Mouse (Mus musculus) heart, postnatal 10 days (tissue): ENCODE measurements at regions not wholly inside any gene's neighbourhood (a gene's known extent, or its start where the extent isn't known, plus 50 kb on each side); places are given as distances from the start of the nearest gene placed in this dataset.
"Not testable (repeated sequence)": the region's sequence is repeated elsewhere in the genome, so short reads cannot be mapped to it uniquely, and the experiment has no call there.

Source experiments
- DNase-seq, 2 experiments: peaks; one replicate each; pipeline ENCODE4 v3.0.0; 2021
- intact Hi-C: fragments of 180-260 bp; cut with DNase I; formaldehyde crosslinking; loops from one replicate; pipeline ENCODE4 v1.15.1; 2025

DNA sequence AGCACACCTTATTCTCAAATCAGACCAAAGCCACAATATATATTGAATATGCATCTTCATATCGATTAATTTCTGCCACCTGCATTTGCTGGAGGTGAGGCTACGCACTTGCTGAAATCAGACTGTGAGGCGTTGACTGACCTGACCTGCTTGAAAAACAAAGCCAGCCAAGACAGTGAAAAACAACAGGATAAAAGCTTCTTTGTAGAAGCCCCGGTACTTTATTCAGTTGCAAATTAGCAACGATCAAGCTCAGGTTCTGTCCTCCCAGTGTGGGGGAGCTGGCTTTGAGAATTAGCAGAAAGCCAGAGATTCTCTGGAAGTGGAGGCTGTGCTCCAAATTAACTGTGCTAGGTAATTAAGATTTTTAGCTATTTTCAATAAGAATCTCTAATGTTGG lies 100.6 kb downstream of the Vmn2r79 start:
- intact Hi-C loops, result no loop called here
- no peak for DNase-seq

DNA sequence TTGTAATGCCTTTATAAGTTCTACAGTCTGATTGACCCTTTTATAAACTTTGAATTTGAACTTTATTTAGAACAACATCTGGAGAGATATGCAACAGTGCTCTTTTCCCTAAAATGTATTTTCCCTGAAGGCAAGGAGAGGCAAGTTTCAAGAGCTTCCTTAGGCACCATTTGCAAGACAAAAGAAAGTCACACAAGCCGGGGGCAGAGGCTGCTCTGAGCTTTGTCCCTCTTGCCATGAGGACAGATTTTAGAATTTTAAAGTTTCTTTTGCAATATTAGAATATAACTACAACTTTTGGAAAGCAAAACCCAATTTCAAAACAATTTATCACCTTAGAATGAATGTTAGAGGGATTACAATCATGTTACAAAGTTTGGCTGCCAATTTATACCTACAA lies 103.7 kb downstream of the Vmn2r79 start:
- DNase-seq, intact Hi-C loops: not testable (repeated sequence)

DNA sequence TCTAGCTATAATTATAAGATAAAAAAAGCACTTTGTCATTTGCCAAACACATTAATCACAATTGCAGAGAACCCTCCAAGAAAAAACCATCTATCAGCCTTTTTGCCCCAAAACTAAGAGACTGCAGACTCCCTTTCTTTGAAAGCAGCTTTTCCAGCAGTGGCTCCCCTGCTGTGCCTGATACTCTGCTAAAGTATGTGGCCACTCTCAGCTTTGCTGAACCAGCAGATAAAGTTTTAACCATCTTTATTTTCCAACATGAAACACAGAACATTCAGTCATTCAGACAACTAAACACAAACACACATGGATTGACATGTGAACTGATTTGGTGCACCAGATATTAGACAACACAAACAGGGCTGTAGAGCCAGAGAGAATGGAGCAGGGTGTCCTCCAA lies 104.5 kb downstream of the Vmn2r79 start:
- intact Hi-C loops, DNase-seq: not testable (repeated sequence)

DNA sequence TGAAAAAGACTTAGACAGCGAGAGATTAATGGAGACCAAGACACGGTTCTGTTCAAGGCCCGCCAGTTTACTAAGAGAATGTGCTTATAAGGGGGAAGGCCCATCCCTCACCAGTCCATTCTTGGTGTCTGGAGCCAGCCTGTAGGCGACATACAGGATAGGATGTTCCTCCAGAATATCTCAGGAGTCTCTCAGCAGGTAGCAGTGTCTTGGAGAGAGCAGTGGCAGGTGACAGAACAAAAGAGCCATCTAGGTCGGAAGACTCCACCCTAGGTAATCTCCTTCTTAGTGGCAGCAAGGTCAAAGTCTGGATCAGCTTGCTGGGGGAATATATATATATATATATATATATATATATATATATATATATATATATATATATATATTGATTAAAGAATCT lies 105.4 kb downstream of the Vmn2r79 start:
- DNase-seq, intact Hi-C loops: not testable (repeated sequence)

DNA sequence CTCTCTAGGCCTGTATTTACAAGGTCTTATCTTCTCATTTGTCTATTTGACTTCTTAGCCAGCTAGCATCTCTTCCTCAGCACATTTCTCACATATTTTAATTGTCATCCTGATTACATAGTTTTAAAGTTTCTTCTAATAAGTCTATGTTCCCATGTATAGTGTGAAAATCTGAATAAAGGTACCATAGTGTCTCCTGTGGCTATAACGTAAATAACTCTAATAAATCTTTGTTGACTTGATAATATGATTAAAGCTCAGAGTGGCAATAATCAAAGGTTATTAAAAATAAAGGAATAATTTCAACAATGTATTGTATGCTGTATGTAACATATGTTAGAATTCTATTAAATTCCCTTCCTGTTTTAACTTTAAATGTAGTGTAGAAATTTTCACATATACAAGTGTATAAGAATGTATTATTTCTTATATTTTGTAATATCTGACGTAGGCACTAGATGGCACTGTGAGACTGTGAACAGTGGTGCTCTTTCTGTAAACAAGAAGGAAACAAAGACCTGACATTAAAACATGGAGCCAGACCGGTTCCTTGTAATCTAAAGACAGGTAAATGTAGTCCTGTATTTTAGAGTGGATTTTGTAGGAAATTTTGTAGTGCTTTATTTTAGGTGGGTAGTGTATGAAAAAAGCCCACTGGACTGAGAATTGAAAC lies 114.5 kb downstream of the Vmn2r79 start:
- peak; percentile 5 to 25 for DNase-seq
- intact Hi-C loops, result loop anchor here (1.0 to 5.0 kb wide), 3 partner anchors 300 to 1432 kb away; no protein-coding TSS in a partner anchor

DNA sequence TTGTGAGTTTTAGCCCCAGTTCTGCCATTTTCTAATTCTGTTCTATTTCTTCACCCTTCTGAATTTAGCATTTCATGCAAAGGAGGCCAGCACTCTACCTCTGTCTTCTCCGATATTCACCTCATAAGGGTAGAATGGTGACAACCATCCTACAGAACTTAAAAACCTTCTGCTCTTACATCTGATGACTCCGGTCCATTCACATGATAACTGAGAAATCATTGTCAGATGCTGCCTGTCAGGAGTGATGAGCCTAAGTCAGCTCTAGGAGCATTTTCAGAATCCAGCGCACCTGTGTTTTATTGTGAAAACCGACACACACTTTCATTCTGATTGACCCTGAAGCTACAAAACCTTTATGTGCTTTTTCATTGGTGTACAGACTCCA lies 115.1 kb downstream of the Vmn2r79 start:
- intact Hi-C loops, result loop anchor here (1.0 to 5.0 kb wide), 3 partner anchors 300 to 1431 kb away; no protein-coding TSS in a partner anchor
- DNase-seq, result no peak

DNA sequence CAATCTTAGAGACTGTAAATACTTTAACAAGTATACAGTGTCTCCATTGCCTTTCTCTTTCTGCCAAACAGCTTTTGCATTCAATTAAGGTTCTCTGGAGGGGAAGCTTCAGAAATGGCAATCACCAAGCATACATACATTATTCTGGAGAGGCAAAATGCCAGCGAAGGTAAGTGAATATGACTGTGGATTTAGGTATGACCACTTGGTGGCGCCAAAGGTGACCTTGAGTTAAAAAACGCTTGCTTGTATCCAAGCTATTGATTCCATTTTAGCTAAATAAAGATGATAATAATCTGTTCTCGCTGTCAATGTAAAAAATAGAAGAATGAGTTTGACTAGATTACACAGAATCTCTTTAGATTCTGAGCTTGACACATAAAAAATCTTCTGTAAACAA lies 117.7 kb downstream of the Vmn2r79 start:
- intact Hi-C loops, result loop anchor here (1.0 to 5.0 kb wide), 2 partner anchors 164 to 1429 kb away; no protein-coding TSS in a partner anchor
- peak; percentile 11 to 21 for DNase-seq

DNA sequence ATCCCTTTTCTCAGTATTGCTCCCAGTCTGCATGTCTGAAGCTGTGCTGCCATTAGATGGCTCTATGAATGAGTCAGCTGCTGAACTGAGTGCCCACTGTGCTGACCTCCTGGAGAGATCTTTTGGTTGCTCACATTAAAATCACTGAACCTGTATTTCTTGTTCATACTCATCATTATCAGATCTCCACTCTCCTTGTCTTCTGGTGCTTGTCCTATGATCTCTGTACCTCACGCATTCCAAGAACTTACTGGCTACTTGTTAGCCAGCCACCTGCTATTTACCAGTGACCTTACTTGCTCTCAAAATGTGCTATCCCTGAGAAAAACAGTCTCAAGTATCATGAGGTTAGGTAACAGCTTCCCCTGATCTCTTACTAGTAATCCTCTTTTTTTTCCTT lies 123.4 kb upstream of the Nox4 start:
- intact Hi-C loops, result no loop called here
- DNase-seq, result no peak

DNA sequence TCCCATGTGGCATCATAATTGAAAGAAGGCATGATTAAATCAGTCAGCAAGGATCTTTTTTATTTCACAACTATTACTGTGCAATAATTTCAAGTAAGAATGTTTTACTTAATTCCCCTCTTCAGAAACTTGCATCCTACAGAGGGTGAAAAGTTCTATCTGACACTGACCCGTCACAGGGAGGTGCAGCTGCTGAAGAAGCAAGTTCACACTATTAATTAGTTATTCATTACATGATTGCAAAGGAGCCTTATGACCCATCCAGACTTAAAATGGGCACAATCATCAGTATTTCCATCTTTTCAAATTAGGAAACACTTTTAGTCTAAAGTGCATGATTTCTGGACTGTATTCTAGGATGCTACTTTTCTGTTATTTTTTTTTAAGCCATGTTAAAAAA lies 100.0 kb upstream of the Nox4 start:
- intact Hi-C loops, result no loop called here
- DNase-seq, result no peak

DNA sequence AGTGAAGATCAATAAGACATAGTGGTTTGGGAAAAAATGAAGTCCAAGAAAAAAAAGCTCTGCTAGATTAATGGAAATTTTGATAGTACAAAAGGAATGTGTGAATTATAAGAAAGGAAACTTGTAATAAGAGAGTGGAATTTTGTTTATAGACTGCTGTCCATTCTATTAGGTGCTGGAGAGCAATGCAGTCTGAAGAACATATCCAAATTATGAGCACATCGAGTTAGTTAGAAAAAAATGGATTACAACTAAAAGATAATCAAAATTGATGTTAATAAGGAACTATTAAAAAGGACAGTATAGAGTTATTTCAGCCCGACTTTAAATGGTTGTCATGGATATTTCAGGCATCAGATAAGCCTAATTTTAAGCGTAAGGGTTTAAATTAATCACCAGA lies 98.2 kb upstream of the Nox4 start:
- intact Hi-C loops, result no loop called here
- DNase-seq, result no peak

DNA sequence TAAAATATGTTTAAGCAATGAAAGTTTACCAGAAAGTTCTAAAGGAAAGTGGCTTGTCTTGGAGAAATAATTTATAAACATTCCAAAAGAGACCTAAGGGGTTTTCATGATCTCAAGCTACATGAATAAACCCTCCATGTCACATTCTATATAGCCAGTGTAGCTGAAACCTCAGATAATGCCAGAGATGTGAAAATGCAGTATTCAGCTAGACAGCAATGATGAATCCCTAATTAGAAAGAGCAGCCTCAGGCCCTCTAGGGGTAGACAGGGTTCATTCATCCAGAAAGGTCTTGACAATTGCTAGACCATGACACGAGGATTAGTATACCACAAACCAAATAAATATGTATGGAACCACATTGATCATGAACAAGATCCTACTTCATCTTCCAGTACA lies 97.2 kb upstream of the Nox4 start:
- intact Hi-C loops, result no loop called here
- no peak for DNase-seq

DNA sequence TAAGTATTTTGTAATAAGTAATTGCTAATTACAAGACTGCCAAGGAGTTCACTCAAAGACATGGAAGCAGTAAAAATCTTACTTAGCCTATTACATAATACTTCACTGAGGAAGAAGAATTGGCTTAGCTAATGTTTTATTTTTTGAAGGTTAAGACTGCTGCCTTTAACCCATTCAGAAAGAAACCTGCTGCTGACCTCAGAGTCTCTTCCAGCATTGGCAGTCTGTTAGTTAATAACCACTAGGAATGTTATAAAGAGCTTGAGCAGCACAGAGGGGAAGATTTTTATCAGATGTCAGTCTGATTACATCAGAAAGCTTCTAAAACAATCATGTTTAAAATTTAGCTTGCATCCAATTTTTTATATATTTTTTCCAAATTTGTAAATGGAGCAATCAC lies 94.9 kb upstream of the Nox4 start:
- intact Hi-C loops, result no loop called here
- DNase-seq, result no peak

DNA sequence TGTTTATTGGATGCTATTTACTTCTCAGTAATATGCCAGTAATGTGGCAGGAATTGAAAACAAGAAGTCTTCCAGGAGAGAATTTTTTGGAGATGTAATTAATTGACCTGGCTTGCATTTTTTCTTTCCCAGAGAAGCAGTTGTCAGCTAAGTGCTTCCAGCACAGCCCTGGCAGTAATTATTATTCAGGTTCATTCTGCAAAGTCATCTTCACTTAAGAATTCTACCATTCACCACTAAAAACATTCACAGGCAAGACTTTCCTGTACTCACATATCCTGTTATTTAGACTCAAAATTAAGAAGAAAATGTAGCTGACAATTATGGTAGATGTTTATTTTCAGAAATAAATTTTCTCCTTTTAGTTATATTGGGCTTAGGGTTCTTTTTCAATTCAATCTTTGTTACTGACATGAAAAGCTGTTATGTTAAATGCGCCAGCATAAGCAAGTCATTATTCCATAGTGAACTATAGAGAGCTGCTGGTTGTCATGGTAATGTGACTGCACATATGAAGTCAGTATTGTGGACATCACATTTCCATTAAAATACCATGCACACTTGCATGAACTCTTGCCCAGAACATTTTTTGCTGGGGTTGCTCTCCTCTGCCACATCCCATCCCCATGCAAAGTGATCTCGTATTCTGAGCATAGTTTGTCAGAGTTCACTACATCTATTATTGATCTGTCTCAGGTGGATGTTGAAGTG lies 59.3 kb upstream of the Nox4 start:
- no peak for DNase-seq
- intact Hi-C loops, result no loop called here

DNA sequence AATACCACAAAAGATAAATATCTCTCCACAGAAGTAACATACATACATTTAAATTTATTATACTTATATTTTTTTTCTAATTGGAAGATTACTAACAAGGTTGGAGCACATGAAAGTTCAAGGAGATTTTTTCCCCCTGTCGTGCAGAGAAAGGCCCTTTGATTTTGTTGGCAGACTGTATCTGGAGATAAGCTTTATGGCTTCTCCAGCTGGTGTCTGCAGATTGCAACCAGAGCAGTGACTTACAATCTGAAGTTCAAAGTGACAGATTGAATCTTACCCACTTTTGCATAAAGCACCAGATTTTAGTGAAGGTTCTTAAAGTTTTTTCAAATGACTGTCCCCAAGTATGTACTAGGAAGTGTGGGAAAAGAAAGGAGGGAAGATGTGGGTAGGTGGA lies 50.2 kb upstream of the Nox4 start:
- intact Hi-C loops, result no loop called here
- no peak for DNase-seq
